Mouse (Mus musculus) urinary bladder, adult 2 months (tissue): ENCODE results near the gene Fam3c. TPM values are rescaled to one million over a fixed set of nuclear protein-coding genes. Genes with fewer than 3 reads are reported as not detected.
"Not testable (repeated sequence)": the region's sequence is repeated elsewhere in the genome, so short reads cannot be mapped to it uniquely, and the experiment has no call there.

ENCODE experiments used
- DNase-seq: peaks from one replicate; pipeline ENCODE4 v3.0.0; 2022; ENCODE audit warnings: low spot score
- polyA plus RNA-seq: library from polyadenylated mRNA; depleted of rRNA; stranded (reverse); fragments of >200 nt; gene quantifications from 2 replicates; pipeline ENCODE4 v1.2.3, GENCODE M21; 2012; rRNA removed

The Fam3c gene
- polyA plus RNA-seq, 1 experiment = 25.7 TPM

DNA sequence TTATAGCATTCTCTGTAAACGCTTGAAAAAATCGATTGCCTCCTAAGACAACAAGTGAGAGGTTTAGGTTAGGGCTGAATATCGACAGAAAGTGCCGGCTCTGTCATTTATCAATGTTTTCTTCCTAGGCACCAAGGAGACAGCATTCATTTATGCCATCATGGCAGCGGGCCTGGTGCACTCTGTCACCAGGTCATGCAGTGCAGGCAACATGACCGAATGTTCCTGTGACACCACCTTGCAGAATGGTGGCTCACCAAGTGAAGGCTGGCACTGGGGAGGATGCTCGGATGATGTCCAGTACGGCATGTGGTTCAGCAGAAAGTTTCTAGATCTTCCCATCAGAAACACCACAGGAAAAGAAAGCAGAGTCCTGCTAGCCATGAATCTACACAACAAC is 65.3 kb downstream of the Fam3c start:
- no peak for DNase-seq

DNA sequence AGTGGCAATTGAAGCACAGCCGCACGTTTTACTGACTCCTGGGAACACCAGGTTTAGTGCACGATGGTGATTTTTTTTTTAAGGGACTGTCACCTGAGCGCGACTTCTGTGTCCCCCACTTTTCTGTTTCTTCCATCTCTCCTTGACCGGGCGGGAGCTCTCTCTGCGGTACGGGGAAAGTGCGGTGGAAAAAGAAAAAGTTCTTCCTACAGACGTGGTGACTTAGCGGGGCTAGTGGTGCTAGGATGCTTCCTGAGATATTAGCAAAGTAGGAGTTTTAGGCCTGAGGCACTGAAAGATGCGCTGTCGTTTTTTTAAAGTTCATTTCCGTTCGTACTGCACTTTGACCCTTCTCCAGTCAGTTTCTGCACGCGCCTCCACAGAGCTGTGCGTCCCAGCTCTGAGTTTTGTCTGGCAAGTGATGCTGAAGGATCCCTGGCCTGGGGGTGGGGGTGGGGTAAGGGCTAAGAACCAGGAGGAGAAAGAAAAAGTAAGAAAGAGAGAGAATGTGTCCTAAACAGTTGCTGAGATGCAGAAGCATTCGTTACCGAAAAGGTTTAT is 66.5 kb downstream of the Fam3c start:
- DNase-seq = no peak

GRCm38 (mm10) chr6:22288737-22289460 is 67.1 kb downstream of the Fam3c start:
- no peak for DNase-seq

DNA sequence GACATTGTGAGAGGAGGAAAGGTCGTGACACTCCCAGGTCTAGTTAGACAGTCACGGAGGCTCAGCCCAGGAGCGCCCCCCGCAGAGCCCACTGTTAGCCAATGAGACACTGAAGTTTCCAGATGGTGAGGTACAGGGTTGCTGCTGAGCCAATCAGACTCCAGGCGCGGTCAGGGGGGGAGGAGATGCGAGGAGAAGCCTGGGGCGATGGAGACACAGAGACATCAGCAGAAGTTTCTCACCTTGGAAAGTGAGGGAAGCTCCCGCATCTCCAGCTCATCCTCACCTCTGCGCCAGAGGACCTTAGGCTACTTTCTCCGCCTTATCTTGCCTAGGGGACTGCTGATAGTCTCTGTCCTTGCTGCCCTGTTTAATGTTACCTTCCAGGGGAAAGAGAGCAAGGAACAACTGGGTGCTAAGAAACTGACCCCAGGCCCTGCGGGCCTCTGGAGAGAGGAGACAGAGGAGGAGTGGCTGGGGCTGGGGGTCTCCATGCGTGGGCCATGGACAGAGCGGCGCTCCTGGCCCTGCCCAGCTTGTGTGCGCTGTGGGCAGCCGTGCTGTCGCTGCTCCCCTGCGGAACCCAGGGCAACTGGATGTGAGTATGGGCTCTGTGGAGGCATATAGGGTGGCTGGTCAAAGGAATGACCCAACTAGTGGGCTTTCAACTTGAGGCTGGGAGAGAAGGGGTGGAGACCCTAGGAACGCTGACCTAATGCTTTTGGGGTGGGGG is 67.9 kb downstream of the Fam3c start, which contains the start of gene Wnt16:
Gene Wnt16, plus strand, starts transcription at position 224 of the 733 bp plus-strand sequence.
- no peak for DNase-seq

DNA sequence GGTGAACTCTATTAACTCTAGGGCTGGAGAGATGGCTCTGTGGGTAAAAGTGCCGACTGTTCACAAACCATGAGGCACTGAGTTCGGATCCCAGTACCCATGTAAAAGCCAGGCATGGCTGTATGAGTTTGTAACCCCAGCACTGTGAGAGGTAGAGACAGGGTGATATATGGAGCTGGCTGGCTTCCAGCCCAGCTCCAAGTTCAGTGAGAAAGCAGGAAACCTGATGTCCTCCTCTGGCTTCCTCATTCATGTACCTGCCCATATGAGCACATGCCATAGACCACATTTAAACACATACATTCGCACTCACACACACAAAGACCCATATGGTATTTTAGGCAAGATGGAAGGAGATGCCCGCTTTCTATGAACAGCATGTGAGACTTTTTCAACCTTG is 73.6 kb downstream of the Fam3c start:
- no peak for DNase-seq

DNA sequence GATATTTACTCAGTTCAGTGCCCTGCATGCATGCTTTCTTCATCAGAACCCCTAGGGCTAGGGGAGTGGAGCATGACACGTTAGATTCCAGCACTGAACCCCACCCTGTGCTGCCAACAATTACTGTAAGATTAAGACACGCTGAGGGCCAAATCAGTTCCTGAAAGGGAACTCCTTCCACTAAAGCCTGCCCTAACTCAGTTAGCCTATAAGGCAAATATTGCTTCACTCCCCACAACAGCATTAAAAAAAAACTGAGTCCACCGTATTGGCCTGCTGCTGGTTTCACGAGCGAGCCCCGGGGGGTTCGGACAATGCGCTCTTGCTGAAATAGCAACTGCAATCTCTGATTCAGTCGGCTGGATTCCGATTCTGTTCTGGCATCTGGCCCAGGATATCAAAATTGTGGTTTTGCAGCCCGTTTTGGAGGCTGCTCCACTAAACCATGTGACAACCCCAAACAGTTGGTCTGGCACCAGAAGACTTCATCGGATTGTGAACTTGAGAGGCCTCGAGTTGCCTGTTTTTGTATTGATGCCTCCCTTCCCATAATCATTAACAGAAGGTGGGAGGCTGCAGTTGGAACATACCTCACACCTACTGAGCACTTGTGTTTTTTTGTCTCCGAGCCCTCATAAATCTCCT is 75.7 kb downstream of the Fam3c start:
- DNase-seq = no peak

DNA sequence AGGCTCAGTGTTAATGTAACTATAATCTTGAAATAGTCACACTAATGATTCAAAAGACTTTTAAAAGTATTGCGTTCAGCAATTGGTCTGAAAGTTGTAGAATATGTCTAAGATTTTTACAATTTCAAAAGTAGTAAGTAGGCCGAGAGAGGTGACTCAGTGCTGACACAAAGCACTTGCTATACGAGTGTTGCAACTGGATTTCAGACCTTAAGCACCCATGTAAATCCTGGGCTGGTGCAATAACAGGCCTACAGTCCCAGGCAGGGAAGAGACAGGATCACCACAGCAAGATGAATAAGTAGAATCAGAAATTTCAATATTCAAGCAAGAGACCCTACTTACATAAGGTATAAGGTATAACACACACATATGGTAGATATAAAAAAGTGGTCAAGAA is 78.1 kb downstream of the Fam3c start:
- DNase-seq = no peak

GRCm38 (mm10) chr6:22269840-22270521 is 86.1 kb downstream of the Fam3c start:
- DNase-seq = no peak

- DNase-seq = no peak
These were observed 87.4 kb downstream of the Fam3c start for GRCm38 (mm10) chr6:22268677-22269076.

GRCm38 (mm10) chr6:22267807-22268667 is 88.0 kb downstream of the Fam3c start:
- DNase-seq = no peak

- no peak for DNase-seq
These were observed 90.0 kb downstream of the Fam3c start for GRCm38 (mm10) chr6:22266018-22266417.

GRCm38 (mm10) chr6:22264094-22264493 is 91.9 kb downstream of the Fam3c start:
- not testable (repeated sequence) for DNase-seq

- DNase-seq = no peak
These were observed 93.5 kb downstream of the Fam3c start for GRCm38 (mm10) chr6:22262519-22262918.

DNA sequence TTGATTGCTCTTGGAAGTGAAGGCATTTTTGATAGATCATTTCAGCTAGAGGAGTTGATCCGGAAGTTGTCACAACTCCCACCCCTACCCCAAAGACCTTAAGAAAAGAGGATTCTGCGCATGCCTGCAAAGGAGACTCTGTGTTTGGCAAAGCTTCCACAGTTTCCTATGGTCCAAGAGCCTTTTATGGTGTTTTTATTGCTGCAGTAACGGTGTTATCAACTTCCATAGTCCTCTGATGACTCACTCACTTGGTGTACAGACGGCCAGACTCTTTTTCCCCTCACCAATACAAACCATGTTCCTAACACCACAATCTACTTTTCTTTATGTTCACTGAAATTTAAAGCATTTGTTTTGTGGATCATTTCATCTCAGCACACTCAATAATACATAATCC is 97.3 kb downstream of the Fam3c start:
- DNase-seq = no peak

Other genes starting within 250 kb of the Fam3c start
- 0.04 and 0.11 TPM in 2 replicates for gene Wnt16, start 68.0 kb downstream of the Fam3c start, polyA plus RNA-seq